Mouse (Mus musculus) ES-Bruce4 (cell line): ENCODE results near the gene Orai3. TPM values are rescaled to one million over a fixed set of nuclear protein-coding genes. Genes with fewer than 3 reads are reported as not detected.
"Not testable (repeated sequence)": the region's sequence is repeated elsewhere in the genome, so short reads cannot be mapped to it uniquely, and the experiment has no call there.

Experiments used
- H3K27ac ChIP-seq: 2 replicates; pipeline ENCODE4 v1.5.1; 2012; ENCODE audit warnings: low read length, inconsistent platforms; ENCODE audit not compliant: insufficient read depth
- H3K27me3 ChIP-seq: 2 replicates; pipeline ENCODE4 v1.6.1; 2012; ENCODE audit warnings: mild to moderate bottlenecking, low read length, inconsistent platforms; ENCODE audit not compliant: control insufficient read depth, poor library complexity, insufficient read depth, severe bottlenecking
- H3K36me3 ChIP-seq: 2 replicates; pipeline ENCODE4 v1.6.1; 2012; ENCODE audit warnings: inconsistent platforms, mild to moderate bottlenecking, low read length, moderate library complexity; ENCODE audit not compliant: control insufficient read depth, poor library complexity, insufficient read depth, severe bottlenecking
- H3K4me1 ChIP-seq: one replicate; pipeline ENCODE4 v1.8.1; 2011; ENCODE audit warnings: low read length; ENCODE audit not compliant: control insufficient read depth, insufficient read depth
- H3K4me3 ChIP-seq: 2 replicates; pipeline ENCODE4 v1.5.1; 2011; ENCODE audit warnings: low read depth, mild to moderate bottlenecking, low read length
- H3K9ac ChIP-seq: 2 replicates; pipeline ENCODE4 v1.6.1; 2012; ENCODE audit warnings: low read depth, mild to moderate bottlenecking, inconsistent platforms; ENCODE audit not compliant: poor library complexity, severe bottlenecking
- H3K9me3 ChIP-seq: replicated peaks from 2 replicates; pipeline ENCODE4 v1.6.1; 2012; ENCODE audit warnings: mild to moderate bottlenecking, low read length, inconsistent platforms; ENCODE audit not compliant: control insufficient read depth, poor library complexity, insufficient read depth, severe bottlenecking
- CTCF ChIP-seq: IDR thresholded peaks from one replicate; pipeline ENCODE4 v1.8.1; 2011; ENCODE audit warnings: low read depth, low read length
- EP300 ChIP-seq: IDR thresholded peaks from 2 replicates; pipeline ENCODE4 v1.6.1; 2011; ENCODE audit warnings: low read depth, low read length; ENCODE audit not compliant: insufficient read depth
- POLR2A ChIP-seq: IDR thresholded peaks from one replicate; pipeline ENCODE4 v1.8.1; 2011; ENCODE audit warnings: low read length; ENCODE audit not compliant: insufficient read depth
- polyA plus RNA-seq: library from polyadenylated mRNA; stranded (reverse); fragments of >200 nt; gene quantifications from 2 replicates; pipeline ENCODE4 v1.2.4, GENCODE M21; 2011; ENCODE audit warnings: low read depth; ENCODE audit not compliant: missing spikeins, insufficient read depth, insufficient read length

Gene Orai3
- polyA plus RNA-seq, 1 experiment: 20.2 TPM

DNA sequence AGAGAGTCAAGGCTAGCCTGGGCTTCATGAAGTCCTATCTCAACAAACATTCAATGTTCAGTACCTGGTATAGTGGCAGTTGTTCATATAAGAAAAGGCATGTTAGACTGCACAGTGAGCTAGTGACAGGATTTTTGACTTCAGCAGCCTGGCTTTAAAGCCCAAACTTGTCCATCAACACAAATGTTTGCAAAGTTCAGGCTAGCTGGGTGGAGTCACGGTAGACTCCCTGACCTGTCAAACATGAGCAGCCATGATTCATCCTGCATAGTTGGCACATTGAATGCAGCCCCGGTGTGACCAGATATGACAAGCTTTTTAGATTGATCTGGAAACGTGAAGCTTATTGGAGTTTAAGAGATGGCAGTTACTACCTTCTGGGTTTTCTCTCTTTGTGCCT lies 2.5 kb downstream of the Orai3 start:
- Histone ChIP-seq H3K9me3 (no peaks in the 10 kb centered on the region), H3K27me3 (no peaks in the 10 kb centered on the region), H3K36me3 (no peaks in the 10 kb centered on the region), H3K9ac (no peak overlapping the region), H3K4me3 (no peak overlapping the region), H3K27ac (no peak overlapping the region), H3K4me1 (no peaks in the 10 kb centered on the region)
- TF ChIP-seq POLR2A (no peak), EP300 (no peak), CTCF (no peak)

DNA sequence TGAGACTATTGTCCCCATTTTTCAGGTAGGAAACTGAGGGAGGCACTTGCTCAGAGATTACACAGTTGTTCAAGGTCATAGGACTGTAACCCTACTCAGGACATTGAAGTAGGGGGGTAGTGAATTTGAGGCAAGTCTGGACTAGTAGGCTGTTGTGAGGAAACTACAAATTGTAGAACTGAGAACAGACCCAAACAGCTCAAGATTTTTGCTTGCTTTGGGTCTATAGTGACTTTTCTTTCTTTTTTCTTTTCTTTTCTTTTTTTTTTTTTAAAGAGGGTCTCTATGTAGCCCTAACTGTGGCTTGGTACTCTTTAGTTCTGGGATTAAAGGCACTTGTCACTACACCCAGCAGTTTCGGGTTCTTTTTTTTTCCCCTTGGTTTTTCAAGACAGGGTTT lies 2.9 kb downstream of the Orai3 start:
- H3K4me1 ChIP-seq: no peaks in the 10 kb centered on the region

DNA sequence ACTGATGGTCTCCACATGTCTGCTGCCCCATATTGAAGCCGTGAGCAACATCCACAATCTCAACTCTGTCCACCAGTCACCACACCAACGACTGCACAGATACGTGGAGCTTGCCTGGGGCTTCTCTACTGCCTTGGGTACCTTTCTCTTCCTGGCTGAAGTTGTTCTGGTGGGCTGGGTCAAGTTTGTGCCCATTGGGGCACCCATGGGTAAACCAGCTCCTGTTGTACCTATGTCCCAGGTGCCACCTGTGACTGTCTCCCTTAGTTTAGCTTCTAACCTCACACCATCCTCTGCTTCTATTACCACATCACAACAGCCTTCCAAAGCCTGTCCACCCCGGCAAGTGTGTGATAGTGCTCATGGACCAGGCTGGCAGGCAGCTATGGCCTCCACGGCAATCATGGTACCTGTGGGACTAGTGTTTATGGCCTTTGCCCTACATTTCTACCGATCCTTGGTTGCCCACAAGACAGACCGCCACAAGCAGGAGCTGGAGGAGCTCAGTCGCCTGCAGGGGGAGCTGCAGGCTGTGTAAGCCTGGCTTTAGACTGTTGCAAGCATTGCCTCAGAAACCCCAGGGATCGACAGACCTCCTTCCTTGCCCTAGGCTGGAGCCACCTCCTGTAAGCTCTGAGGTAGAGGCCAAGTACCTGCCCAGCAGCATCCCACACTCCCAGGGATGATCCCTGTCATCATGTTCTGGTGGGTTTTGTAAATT lies 4.2 kb downstream of the Orai3 start:
- no peaks in the 10 kb centered on the region for H3K4me1 ChIP-seq
- H3K4me3 ChIP-seq: no peak overlapping the region
- H3K27ac ChIP-seq: no peak overlapping the region
- no peaks in the 10 kb centered on the region for H3K9me3 ChIP-seq
- peaks cover 3% of the 10 kb centered on the region for H3K36me3 ChIP-seq
- H3K27me3 ChIP-seq: no peaks in the 10 kb centered on the region
- no peak overlapping the region for H3K9ac ChIP-seq
- TF ChIP-seq EP300: no peak
- TF ChIP-seq CTCF: peak; percentile 91
- no peak for TF ChIP-seq POLR2A

More for the DNA sequence above, 2.9 kb downstream of the Orai3 start:
- TF ChIP-seq EP300 (no peak), POLR2A (no peak), CTCF (no peak)
- no peaks in the 10 kb centered on the region for H3K36me3 ChIP-seq
- no peaks in the 10 kb centered on the region for H3K27me3 ChIP-seq
- no peak overlapping the region for H3K27ac ChIP-seq
- no peak overlapping the region for H3K9ac ChIP-seq
- H3K9me3 ChIP-seq: no peaks in the 10 kb centered on the region
- H3K4me3 ChIP-seq: no peak overlapping the region

DNA sequence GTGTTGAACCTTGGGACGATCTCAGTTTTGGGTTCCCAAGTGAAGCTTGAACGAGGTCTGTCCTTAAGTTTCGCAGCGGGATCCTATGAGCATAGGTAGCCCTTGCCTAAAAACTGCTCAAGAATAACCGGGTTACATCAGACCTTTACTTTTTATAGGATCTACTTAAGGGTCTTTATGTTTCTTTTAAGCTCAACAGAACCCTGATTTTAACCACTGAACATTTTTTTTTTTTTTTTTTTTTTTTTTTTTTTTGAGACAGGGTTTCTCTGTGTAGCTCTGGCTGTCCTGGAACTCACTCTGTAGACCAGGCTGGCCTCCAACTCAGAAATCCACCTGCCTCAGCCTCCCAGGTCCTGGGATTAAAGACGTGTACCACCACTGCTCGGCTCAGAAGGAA lies 6.2 kb downstream of the Orai3 start:
- not testable (repeated sequence) for H3K9me3 ChIP-seq, H3K4me1 ChIP-seq, H3K27me3 ChIP-seq
- peaks cover 16% of the 10 kb centered on the region for H3K36me3 ChIP-seq
- H3K9ac ChIP-seq: peak overlapping the region; percentile 96
- H3K4me3 ChIP-seq: peak overlapping the region; percentile 87
- H3K27ac ChIP-seq: peak overlapping the region; percentile 92

DNA sequence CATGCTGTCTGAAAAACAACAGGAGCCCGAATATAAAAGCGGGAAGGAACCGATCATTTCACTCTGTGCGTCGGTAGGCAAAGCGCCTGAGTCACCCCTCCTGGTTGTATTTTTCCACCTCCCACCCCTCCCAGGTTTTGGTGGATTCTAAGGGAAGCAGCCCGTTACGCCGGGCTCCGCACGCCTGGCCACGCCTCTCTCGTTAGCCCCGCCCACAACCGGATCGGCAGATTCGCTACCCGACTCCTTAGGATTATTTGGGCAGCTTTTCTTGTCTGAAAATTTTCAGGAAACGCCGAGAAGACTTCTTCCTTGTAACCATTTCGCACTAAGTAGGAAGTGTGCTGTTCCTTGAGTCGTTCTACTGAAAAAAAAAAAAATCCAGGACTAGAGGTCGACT lies 6.8 kb downstream of the Orai3 start, which contains the start of gene Setd1a:
Gene Setd1a (plus strand): TSS at position 245 of the 400 bp plus-strand sequence.
- H3K36me3 ChIP-seq: peaks cover 22% of the 10 kb centered on the region
- peak within 1 kb of the TSS; percentile 87 for H3K4me3 ChIP-seq
- H3K4me1 ChIP-seq: no peaks in the 10 kb centered on the region
- TF ChIP-seq CTCF (no peak), EP300 (no peak), POLR2A (peak; percentile 54)
- peak within 1 kb of the TSS; percentile 92 for H3K27ac ChIP-seq
- H3K9me3 ChIP-seq: no peaks in the 10 kb centered on the region
- peak within 1 kb of the TSS; percentile 96 for H3K9ac ChIP-seq
- H3K27me3 ChIP-seq: no peaks in the 10 kb centered on the region

DNA sequence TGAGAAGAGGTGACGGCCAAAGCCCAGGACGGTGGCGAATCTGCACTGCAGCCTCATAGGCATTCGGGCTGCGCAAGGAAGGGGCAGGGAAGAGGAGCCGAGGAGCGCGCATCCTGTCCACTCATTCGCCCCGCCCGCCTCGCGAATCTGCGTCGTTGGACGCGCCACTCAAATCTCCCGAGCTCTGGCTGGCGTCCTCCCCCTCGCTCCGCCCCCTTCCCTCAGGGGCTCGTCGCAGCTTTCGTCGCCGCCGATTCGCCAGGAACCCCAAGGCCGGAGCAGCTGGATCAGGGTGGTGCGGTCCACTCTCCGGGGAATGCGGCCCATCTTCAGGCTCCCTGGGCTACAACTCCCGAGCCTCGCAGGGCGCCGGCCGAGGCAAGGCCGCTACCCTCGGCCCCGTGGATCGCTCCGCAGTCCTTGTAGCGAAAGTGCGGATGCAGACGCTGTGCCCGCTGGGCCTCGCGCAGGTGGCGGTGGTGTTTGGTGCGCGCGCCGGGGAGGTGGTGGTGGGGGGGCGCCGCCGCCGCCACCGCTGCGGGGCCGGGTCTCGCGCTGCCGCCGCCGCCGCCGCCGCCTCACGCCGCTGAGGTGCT lies 7.4 kb downstream of the Orai3 start:
- TF ChIP-seq CTCF (no peak), POLR2A (no peak), EP300 (no peak)
- Histone ChIP-seq H3K4me1 (no peaks in the 10 kb centered on the region), H3K4me3 (peak overlapping the region; percentile 87), H3K9me3 (no peaks in the 10 kb centered on the region), H3K27me3 (no peaks in the 10 kb centered on the region), H3K9ac (peak overlapping the region; percentile 96), H3K36me3 (peaks cover 27% of the 10 kb centered on the region), H3K27ac (peak overlapping the region; percentile 85)
